Mouse (Mus musculus): ENCODE results near the gene Mmgt2. TPM values are rescaled to one million over a fixed set of nuclear protein-coding genes. Genes with fewer than 3 reads are reported as not detected.

The Mmgt2 gene
- 44.2 TPM for polyA plus RNA-seq (2017; shearing (Covaris generic))

GRCm38 (mm10) chr11:62648591-62649391 lies at the start of gene Mmgt2:
Gene Mmgt2, plus strand, starts transcription at chr11:62648664.

GRCm38 (mm10) chr11:62647661-62648590 lies 538 bp upstream of the Mmgt2 start, which contains the start of gene Lrrc75a:
Gene Lrrc75a, minus strand, starts transcription at chr11:62648523.

Other genes starting within 250 kb of the Mmgt2 start
- 11.7 TPM for gene Pigl, start 190.2 kb upstream of the Mmgt2 start, polyA plus RNA-seq (2017; shearing (Covaris generic))
- gene Ncor1, start 190.1 kb upstream of the Mmgt2 start, polyA plus RNA-seq (2017; shearing (Covaris generic)) = 437 TPM
- 3.5 TPM for gene Cenpv, start 109.4 kb upstream of the Mmgt2 start, polyA plus RNA-seq (2017; shearing (Covaris generic))
- gene Ubb, start 97.5 kb upstream of the Mmgt2 start, polyA plus RNA-seq (2017; shearing (Covaris generic)) = 2,356 TPM
- 88.9 TPM for gene Trpv2, start 74.2 kb upstream of the Mmgt2 start, polyA plus RNA-seq (2017; shearing (Covaris generic))
- 4.2 TPM for gene Lrrc75a, start 141 bp upstream of the Mmgt2 start, polyA plus RNA-seq (2017; shearing (Covaris generic))
- 26.8 TPM for gene Zfp287, start 83.2 kb downstream of the Mmgt2 start, polyA plus RNA-seq (2017; shearing (Covaris generic))
- not detected for gene Gm10428, start 104.4 kb downstream of the Mmgt2 start, polyA plus RNA-seq (2017; shearing (Covaris generic))
- gene Zfp286, start 140.8 kb downstream of the Mmgt2 start, polyA plus RNA-seq (2017; shearing (Covaris generic)) = 4.2 TPM
- 1.7 TPM for gene Trim16, start 171.6 kb downstream of the Mmgt2 start, polyA plus RNA-seq (2017; shearing (Covaris generic))
- gene Fbxw10, start 198.4 kb downstream of the Mmgt2 start, polyA plus RNA-seq (2017; shearing (Covaris generic)) = 4.5 TPM
- 47.5 TPM for gene Tvp23b, start 230.8 kb downstream of the Mmgt2 start, polyA plus RNA-seq (2017; shearing (Covaris generic))